Mouse (Mus musculus) cerebellum, postnatal 36 days (tissue): Measurements from ENCODE around the gene Muc13.

Source experiments
- DNase-seq, 2 experiments: peaks; one replicate each; pipeline ENCODE4 v3.0.0; 2021 to 2022; ENCODE audit warnings: mixed read lengths in 2 of 2

Gene Muc13

DNA sequence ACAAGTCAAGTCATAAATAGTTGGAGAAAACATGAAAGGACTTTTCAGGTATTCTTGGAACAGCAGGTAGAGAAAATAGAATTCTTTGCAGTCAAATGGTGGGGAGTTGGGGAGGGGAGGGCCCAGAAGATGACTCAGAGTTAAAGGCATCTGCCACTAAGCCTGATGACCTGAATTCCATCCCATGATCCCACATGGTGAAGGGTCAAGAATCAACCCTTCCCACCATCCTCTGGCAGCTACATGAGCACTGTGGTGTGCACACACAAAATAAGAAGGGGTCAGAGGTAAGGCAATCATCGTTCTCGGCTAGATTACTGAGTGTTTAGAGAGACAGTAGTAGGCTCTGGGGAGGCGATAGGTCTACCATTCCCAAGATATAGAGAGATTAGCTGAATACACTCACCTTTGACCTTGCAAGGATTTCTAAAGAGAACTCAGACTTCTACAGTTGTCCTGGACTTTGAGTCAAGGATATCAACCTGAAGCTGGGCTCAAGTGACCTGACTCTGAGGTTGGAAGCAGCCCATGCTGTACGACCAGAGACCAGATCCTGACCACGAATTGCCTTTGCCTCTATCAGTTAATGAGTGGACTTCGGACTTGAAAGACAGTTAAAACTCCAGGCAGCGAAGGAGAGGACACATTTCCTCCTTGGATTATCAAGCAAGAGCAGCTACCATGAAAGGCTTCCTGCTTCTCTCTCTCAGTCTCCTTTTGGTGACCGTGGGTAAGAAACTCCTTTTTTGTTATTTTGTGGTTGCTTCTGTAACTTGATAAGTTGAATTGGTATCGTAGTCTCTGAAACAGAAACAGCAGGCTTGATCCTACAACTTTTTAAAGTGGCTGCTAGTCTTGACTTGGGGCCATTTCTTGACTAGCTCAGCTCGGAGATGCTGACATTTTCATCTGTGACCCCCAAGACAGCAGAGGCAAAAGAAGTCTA is at the start of gene Muc13:
Gene Muc13 (plus strand): TSS at position 192 of the 946 bp plus-strand sequence.
- no peak for DNase-seq

DNA sequence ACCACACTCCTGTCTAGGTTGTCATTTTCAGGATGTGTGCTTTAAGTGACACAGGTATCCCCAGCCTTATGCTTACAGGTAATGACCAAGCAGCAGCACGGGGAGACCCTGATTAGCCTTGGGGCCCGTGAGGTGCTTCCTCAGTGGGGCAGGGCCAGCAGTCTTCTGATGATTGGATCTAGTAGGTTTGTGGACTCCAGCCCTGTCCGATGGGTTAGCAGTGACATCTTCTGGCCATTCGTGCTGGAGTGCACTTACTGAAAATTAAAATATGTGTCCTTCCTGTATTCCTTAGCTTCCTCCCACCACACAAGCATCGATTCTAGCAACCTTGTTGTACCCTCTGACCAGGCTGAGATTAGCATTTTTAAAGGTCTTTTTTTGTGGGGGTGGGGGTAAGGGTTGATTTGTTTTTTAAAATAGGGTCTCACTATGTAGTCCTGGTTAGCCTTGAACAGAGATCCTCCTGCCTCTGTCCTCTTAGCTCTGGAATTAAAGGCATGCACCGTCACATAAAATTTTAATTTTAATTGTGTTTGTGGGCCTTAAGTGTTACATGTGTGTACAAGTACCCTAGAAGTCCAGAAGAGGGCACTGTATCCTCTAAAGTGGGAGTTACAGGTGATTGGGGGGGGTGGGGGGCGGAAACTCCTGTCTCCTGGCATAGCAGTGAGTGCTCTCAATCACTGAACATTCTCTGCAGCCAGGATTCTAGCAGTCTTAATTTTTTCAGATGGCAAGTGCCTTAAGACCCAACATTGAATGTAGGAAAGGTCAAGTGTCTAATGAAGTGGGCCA is 49.0 kb upstream of the Muc13 start:
- DNase-seq: peak; percentile 66 to 73

DNA sequence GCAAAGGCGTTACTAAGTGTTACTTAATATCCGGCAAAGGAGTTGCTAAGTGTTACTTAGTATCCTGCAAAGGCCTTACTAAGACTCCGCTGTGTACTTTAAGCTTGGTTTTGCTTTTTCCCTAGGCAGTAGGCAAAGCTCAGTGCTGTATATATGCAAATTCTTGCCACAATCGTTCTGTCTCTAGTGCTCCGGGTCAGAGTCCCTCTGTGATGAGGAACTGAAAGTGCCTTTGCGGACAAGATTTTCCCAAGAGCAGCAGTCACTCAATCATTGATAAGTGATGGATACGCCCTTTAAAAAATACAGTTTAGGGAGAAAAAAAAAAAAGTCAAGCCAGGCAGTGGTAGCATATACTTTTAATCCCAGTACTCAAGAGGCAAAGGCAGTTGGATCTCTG is 48.4 kb upstream of the Muc13 start:
- no peak for DNase-seq

DNA sequence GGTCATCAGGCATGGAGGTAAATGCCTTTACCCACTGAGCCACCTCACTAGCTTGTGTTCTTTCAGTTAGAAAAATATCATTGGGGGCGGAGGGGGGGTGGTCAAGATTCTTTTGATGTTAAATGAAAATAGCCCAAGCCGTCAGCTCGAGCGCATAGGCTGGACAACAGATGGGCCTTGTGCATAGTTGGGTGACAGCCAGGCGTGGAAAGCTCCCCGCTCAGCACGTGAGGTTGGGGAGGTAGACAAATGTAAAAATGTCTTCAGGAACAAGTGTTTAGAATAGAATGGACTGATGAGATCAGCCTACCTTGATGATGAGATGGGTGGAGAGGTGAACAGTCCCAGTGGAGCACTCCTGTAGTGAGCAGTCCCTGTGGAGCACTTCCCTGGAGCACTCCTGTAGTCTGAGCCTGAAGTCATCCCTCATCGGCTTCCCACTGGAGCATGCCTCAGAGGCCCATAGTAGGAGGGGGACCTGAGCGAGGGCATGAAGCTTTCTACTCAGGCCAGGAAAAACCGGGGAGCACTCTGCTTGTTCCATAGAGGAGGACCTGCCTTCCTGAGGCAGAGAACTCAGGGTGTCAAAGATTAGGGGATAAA is 47.7 kb upstream of the Muc13 start:
- peak; percentile 76 to 80 for DNase-seq

DNA sequence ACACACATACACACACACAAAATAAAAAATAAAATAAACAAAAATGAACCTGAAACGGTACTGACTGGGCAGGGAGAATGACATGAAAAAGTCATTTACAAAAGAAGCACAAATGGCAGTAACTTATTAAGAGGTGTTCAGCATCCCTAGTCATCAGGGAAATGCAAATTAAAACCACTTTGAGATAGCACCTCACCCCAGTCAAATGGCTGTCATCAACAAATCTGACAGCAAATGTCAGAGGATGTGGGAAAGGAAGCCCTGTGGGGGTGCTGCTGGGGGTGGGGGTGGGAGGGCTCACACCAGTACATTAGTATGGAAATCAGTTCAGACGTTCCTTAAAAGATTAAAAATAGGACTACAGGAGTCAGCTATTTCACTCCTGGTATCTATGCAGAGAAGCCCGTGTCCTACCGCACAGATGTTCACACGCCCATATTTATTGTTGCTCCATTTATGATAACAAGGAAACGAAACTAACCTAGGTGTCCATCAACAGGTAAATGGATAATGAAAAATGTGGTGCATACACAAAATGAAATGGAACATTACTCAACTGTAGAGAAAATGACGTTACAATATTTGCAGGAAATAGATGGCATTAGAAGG is 46.4 kb upstream of the Muc13 start:
- no peak for DNase-seq

DNA sequence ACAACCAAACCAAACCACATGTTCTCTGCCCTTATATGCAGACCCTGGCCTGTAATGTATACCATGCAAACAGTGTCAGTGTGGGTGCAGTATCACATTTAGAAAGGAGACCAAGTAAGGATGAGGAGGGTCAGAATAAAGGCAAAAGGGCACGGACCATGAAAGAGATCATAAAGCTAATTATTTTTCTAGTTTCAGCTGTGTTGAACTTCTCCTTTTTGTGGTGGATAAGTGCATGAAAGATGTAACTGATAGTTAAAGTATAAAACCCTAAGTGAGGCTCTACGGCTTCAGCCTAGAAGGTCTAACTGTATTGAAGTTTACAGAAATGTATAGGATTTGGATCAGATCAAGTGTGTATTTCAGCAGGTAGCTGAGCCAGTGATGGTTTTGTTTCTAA is 45.8 kb upstream of the Muc13 start:
- DNase-seq: no peak

DNA sequence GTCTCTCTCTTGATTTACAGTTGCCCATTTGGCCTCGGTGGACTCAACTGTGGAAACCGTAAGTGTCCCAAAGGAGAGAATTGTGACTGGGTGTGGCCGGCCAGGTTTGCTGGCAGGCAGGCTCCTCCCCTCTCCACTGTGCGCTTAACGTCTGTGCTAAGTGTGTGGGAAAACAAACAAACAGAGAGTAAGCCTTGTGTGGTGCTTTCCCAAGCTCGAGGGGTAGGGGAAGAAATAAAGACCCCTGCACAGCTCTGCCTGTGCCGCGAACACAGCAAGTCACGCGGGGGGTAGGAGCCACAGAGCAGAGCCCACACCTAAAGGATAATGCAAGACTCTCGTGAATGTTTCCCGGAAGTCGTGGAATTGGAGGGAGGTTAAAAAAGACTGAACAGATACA is 42.7 kb upstream of the Muc13 start:
- no peak for DNase-seq

DNA sequence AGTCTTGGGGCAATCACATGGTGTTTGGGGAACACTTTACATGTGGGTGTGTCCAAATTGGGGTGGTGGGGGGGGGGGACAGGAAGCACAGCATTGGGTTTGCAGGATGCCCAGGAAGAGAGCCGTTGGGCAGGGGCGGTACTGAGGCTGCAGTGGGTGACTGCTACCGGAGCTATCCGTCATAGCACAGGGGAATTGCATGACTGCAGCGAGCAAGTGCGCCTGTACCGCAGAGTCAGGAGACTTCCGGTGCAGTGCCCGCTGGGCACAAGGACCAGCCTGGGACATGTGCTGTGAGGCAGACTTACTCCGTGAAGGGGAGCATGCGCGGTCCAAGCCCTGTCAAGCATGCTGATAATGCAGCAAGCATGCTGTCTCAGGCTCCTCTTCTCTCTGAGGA is 42.2 kb upstream of the Muc13 start:
- no peak for DNase-seq

DNA sequence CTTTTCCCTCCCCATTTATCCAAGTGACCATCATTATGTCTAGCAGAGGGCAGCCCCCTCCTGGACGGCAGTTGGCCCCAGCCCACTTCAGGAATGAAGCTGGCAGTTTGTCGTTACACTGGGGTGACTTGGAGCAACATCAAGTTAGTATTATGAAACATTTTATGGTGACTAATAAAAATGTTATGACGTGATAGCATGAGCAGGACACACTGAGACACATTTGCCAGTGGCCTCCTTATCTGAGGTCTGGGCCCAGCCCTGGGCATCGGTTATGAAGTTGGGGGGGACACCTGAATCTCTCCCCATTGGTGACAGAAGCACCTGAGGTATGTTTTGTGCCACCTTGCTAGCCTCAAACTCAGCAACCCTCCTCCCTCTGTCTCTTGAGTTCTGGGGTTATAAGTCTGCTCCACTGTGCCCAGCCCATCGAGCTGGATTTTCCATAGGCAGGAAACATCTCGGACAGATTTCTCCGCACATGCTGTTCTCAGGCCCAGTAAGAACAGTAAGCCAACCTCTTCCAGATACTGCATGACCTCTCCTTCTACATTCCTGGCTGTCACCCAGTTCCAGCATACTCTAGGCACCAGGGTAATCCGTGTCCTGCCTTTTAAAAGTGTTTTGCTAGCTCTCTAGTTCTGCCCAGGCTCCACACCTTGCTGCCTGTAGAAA is 40.8 kb upstream of the Muc13 start:
- DNase-seq: no peak

DNA sequence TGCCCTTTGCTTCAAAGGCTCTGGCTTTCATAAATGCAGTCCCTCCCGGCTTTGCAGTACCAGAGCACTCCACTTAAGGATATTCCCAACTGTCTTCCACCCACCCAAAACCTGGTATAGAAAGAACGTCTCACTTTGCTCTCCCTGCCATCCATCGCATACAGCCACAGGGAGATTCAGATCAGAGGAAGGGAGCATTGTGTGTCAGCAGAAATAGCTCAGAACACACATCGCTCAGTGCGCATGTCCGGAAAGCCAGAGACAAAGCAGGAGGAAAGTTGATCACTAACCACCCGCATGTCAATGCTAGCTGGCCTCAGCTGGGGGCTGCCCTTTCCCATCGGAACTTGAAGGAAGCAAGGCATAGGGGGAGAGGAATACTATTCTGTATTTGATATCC is 38.5 kb upstream of the Muc13 start:
- no peak for DNase-seq

DNA sequence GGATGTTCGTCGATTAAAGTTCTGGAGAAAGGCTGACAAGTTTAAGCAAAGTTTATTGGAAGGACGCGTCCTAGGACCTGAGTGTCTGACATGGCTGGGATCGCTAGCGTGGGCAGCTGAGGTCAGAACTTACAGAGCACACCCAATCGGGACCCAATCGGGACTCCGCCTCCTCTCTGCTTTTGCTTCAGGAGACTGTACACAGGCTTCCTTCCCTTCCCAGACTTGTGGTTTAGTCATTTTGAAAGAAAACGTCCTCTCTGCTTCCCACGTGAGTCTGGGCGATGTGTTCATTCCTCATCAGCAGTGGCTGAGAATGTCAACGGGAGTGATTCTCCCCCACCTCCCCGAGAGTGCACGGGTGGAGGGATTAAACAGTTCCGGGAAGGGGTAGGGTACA is 37.9 kb upstream of the Muc13 start:
- no peak for DNase-seq

DNA sequence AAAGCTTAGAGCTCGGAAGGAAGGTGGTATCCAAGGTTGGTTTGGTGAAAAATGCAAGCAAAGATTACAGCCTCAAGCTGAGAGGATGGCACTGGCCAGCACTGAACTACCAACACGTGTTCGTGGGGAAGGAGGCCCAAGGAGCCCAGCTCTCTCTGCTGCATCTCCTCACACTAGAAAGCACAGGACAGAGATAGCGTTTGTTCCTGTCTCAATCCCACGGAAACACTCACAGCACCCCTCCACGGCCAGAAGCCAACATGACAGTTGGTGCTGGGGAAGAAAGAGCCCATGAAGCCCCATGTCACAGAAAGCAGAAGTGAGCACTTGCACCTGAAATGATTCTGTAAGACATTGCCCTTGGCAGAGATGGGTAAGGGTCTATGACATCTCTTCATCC is 37.4 kb upstream of the Muc13 start:
- peak; percentile 78 to 80 for DNase-seq

DNA sequence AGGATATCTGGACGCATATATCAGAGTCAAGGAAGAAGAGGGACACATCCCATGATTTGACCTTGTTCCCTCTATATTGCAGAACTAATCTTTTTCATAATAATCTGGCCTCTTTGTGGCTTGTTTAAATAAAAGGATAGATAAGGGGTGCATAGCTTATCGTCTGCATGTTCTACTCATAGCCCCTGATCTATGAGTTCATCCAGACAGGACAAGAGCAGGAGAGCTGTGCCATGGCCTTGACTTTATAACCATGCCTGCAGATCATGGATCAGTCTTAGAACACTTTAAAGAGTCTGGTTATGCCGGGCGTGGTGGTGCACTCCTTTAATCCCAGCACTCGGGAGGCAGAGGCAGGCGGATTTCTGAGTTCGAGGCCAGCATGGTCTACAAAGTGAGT is 34.6 kb upstream of the Muc13 start:
- DNase-seq: no peak

DNA sequence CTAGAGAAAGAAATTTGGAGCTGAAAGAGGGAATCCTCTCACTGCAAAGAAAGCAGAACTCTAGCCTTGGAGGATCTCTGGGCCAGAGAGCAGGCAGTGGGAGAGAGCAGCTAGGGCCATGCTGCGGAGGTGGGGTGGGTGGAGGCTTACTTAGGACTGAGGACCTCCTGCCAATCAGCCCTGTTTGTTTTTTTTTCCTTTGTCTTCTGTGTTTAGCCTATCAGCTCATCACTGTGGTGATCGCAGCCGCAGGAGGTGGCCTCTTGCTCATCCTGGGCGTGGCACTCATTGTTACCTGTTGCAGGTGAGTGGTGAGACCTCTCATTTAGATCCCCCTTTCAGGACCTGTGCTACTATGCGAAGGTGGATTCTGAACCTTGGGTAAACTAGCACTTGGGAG is 33.3 kb upstream of the Muc13 start:
- no peak for DNase-seq

DNA sequence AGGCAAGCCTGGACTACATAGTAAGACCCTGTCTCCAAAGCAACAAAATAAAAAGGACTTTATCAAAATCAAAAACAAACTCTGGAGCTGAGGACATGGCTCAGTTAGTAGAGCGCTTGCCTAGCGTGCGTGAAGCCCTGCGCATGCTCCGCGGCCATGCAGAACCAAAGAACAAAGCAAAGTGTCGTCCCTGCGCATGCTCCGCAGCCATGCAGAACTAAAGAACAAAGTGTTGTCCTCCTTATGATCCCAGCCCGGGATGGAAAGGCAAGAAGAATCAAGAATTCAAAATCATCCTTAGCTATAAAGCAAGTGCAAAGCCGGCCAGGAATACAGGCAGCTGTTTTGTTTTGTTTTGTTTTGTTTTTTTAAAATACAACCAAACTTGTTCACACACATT is 32.8 kb upstream of the Muc13 start:
- DNase-seq: no peak

DNA sequence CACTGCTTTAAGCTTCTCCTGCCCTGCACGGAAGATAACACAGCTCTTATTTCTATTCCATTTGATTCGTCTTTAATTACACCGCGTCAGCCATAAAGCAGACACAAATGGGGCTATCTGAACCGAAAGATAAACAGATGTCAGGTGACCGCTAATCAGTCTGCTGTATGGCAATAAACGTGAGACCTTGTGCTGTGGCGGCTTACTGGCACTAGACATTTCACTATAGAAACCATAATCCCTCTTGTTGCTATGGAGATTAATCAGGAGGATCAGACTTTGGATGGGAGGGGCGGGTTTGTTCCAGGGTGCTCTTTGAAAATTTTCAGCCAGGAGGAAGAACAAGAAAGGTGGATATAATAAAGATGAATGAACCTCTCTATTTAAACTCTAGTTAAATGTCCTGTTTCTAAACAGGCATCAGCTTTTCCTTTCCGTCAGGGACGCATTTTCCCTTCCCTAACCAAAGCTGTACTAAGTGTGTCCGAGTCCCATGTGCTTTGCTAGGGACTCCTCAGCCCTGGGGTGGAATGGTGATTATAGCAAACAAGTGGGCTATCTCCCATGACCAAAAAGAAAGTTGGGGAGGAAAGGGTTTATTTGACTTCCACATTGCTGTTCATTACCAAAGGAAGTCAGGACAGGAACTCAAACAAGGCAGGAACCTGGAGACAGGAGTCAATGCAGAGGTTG is 29.2 kb upstream of the Muc13 start:
- DNase-seq: no peak

DNA sequence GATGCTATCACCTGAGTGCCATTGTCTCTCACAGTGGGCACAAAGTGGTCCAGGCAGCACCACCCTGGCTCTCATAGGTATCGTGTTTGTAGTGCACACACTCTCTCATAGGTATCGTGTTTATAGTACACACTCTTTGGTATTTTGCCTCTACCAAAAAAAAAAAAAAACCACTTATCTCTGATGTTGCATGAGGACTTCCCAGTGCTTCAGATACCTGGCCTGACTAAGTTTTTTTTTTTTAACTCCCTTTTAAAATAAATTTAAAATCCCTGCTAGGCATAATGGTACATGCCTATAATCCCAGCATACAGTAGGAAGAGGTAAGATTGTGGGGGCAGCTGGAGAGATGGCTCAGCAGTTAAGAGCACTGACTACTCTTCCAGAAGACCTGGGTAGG is 28.4 kb upstream of the Muc13 start:
- no peak for DNase-seq

DNA sequence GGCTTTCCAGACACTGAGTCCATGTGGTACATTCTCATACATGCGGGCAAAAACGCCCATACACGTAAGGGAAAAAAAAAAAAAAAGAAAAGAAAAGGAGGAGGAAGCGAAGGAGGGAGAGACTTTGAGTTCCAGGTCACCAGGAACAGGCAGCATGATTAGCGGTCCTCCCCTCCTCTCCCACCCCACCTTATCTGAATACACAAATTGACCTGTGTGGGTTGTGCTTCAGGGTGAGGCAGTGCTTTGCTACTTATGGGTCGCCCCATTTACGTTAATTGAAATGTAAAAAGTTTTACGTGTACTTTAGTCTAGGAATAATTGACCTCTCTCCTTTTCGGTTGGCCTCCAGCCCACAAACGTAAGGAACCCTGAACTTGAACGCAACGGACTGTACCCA is 27.5 kb upstream of the Muc13 start:
- DNase-seq: no peak

DNA sequence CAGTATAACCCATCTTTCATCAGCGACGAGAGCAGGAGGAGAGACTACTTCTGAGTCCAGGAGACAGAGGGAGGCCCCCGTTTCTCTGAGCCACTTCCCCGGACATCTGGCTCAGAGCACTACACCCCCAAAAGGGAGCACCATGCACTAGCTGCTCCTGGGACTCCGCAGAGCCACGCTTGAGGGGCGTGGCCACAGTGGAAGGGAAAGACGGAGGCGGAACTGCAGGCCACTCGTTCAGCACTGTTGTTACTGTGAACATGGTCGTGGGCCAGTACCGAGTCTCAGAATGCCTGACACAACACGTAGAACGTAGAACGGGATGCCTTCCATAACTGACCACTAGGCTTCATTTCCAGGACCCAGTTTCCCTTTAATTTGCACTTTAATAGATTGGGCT is 27.1 kb upstream of the Muc13 start:
- DNase-seq: no peak

DNA sequence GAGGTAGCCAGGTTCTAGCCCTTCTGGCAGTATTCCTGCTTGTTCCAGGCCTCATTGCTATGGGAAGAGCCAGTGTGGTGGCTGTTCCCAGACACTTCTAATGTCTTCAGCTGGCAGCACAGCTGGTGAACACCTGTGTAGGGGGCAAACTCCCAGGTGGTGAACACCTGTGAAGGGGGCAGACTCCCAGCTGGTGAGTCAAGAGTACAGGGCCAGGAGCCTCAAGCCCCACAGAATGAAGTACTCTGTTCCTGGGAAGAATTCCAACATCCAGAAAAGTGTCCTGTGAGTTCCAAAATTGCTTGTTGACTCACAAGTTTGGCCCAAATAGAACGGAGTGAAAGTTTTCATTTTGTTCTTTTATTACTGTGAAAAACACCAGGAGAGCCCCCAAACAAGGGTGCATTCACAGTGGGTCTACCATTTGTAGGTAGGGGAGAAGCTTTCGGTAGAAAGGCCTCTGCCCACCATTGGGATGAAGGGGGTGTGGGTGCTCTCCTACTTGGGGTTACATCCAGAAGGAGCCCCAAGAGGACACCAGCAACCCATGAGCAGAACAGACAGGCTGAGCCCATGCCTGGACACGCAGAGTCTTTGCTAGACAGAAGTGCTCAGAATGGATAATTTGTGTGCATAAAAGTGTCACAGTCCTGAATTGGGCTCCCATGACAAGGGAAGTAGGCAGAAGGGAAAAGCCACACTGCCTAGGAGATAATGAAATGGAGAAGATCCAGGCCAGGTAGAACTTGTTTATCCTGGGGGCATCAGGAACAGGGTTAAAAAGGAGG is 25.2 kb upstream of the Muc13 start:
- no peak for DNase-seq

DNA sequence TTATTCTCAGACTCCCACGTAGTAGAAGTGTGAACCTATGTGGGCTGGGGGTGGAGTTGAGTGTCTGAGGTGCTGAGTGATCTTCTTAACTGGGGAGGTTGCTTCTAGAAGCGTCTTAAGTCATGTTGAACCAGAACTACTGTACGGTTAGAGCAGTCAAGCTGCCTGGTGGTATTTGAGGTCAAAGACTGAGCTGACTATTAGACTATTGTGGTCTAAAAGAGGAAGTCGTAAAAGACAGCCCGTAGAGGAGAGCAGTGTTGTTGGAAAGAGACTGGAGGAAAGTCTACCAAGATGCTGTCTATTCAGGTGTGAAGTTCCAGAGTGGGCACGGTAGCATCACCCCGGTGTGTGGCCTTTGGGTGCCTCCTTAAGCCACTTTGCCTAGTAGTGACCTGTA is 24.0 kb upstream of the Muc13 start:
- no peak for DNase-seq
